Mouse (Mus musculus) urinary bladder, postnatal 0 days (tissue): ENCODE measurements around the gene Ace3. TPM values are rescaled to one million over a fixed set of nuclear protein-coding genes. Genes with fewer than 3 reads are reported as not detected.

Experiments used
- polyA plus RNA-seq: library from polyadenylated mRNA; unstranded; fragments of >200 nt; fragmentation: Nextera tagmentation; extraction: Ambion mirVana; gene quantifications from 2 replicates; pipeline ENCODE4 v1.2.1, GENCODE M21; 2015

The Ace3 gene
- not detected in 2 replicates for polyA plus RNA-seq

DNA sequence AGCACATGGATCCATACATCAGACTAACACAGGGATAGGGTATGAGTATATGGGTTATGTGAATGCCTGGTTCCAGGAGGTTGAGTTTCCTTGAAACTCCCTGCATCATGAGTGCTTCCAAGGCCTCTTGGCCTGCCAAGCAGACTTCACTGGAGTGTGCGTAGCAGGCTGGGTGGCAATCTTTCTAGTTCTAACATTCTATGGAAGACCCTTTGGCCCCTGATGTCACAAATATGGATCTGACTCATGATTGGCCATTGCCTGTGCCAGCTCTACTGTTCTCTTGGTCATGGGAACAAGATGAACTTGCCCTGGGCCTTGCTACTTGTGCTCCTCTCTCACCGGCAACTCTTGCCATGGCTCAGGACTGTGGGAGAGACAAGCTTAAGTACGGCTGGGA lies at the start of gene Ace3:
Ace3 (plus strand) TSS at position 301 of the 400 bp plus-strand sequence.

DNA sequence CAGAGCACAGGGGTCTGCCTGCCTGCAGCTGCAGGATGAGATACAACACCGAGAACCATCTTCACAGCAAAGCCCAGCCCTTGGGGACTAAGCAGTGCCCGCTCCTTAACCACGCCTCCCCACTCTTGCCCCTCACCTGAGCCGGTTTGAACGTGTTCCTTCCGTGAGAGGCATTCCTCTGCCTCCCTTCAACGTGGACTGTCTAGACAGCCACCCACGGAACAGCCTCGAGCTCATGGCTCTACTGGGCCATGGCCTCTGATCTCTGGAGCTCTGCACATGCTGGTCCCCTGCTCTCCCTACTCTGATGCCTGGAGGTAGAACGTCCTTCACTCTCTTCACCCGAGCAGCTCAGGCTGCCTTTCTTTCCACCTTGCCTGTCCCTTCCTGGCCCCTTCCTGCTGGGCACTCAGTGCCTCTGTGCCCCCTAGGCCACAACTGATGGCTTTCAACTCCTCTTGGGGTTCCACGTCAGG lies 41.5 kb upstream of the Ace3 start, which contains the start of gene Cyb561:
Cyb561 (minus strand) TSS at position 426 of the 476 bp plus-strand sequence.

DNA sequence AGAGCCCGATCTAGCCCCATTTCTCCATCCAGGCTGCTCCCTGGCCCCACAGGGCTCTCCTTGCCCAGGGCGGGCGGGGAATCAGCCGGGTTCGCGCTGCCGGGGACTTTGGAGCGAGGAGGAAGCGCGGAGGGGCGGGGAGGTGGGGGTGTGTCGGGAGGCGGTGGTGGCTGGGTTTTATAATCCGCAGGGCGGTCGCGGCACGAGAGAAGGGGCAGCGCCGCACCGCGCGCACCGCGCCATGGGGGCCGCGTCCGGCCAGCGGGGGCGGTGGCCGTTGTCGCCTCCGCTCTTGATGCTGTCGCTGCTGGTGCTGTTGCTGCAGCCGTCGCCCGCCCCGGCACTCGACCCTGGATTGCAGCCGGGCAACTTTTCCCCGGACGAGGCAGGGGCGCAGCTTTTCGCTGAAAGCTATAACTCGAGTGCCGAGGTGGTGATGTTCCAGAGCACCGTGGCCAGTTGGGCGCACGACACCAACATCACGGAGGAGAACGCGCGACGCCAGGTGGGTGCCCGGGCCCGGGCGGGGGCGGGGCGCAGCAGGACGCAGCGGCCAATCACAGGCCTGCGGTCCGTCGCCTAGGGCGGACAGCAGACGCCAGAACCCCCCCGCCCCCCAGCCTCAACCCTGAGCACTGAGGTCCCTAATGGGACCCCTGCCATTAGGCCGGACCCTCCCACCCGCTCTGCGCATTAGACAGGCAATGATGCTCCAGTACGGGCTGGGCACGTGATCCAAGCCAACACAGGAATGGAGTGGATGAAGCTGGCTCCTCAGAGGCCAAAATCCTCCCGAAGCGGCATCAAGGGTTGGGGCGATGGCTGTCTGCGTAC lies 26.5 kb upstream of the Ace3 start, which contains the start of gene Ace:
Ace (plus strand) TSS at position 205 of the 834 bp plus-strand sequence.

DNA sequence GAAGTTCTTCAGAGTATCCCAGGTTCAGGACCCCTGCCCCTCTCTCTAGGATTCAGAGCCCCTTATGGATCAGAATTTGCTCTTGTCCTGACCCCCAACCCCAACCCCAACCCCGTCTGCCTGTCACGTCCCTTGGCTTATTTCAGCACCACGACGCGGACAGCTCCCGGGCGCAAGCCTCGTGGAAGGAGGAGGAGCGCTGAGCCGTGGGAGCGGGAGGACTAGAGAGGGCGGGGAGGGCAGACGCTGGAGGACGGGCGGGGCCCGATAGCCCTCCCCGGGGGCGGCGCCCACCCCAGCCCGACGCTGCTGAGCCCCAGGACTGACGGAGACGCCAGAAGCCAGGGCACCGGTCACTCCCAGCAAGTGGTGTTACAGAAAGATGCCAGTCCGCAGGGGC lies 13.3 kb downstream of the Ace3 start, which contains the start of gene Kcnh6:
Kcnh6 (plus strand) TSS at position 304 of the 400 bp plus-strand sequence.

DNA sequence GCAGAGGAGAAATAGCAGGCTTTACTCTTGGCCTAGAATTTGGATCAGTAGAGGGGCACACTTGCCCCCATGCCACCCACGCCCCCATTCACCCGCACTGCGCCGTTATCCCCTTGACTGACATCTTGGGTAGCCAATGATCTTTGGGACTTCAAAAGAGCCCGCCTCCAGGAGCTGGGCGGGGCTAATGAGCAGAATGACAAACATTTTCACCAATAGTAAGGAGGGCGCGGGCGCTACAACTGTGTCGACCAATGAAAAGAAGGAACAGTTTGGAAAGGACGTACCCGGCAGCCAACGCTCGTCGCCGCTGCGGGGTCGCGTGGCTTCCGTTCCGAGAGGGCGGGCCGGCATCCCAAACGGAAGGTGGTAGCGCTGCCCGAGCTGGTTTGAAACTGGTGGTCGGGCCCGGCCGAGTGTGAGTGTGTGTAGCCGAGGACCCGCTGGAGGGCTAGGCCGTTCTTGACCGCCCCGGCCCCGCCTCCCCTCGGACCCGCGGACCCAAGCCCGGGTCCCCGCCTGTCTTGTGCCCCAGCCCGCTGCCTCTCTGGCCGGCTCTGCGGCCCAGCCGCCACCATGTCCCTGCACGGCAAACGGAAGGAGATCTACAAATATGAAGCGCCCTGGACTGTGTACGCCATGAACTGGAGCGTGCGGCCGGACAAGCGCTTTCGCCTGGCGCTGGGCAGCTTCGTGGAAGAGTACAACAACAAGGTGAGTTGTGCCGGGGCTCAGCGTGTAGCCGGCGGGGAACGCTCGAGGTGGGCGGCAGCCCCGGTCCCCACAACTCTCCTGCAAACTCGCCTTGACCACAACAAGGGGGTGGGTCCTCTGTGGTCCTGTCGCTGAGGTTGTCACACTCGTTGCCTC lies 42.3 kb downstream of the Ace3 start, which contains the start of gene Dcaf7:
Dcaf7 (plus strand) TSS at position 325 of the 870 bp plus-strand sequence.

Other genes with a start within 250 kb of the Ace3 start
- 28.5 and 28.6 TPM in 2 replicates for gene Cyb561, start 41.3 kb upstream of the Ace3 start, polyA plus RNA-seq
- gene Ace, start 26.7 kb upstream of the Ace3 start, polyA plus RNA-seq, result 2.3 TPM in 2 replicates
- 0.07 TPM in 1 of 2 replicates, not detected in the other for gene Kcnh6, start 13.4 kb downstream of the Ace3 start, polyA plus RNA-seq
- gene Dcaf7, start 42.2 kb downstream of the Ace3 start, polyA plus RNA-seq, result 21.1 and 23.4 TPM in 2 replicates
- gene Taco1, start 71.4 kb downstream of the Ace3 start, polyA plus RNA-seq, result 5.8 TPM in 2 replicates
- gene Map3k3, start 89.9 kb downstream of the Ace3 start, polyA plus RNA-seq, result 12.8 and 14.9 TPM in 2 replicates
- not detected in 2 replicates for gene Gm10840, start 166.2 kb downstream of the Ace3 start, polyA plus RNA-seq
- 30.1 and 32.3 TPM in 2 replicates for gene Limd2, start 166.2 kb downstream of the Ace3 start, polyA plus RNA-seq
- gene Strada, start 207.5 kb downstream of the Ace3 start, polyA plus RNA-seq, result 11.3 and 13.3 TPM in 2 replicates
- gene Ccdc47, start 221.7 kb downstream of the Ace3 start, polyA plus RNA-seq, result 51.0 and 54.6 TPM in 2 replicates
- 30.4 and 34.3 TPM in 2 replicates for gene Ddx42, start 222.3 kb downstream of the Ace3 start, polyA plus RNA-seq